Mouse (Mus musculus): ENCODE results near the gene Plxna4.

- no peak for TF ChIP-seq CTCF (IDR thresholded peaks at IDR 0.05; ENCODE audit: borderline replicate concordance, insufficient read depth, low read length)
- TF ChIP-seq POLR2A (IDR thresholded peaks at IDR 0.05; ENCODE audit: low read depth, low read length) = no peak
Observed at GRCm38 (mm10) chr6:32569919-32570318, 18.1 kb downstream of the Plxna4 start.
